Mouse (Mus musculus): Measurements from ENCODE around the gene Mfsd4b4. TPM values are rescaled to one million over a fixed set of nuclear protein-coding genes. Genes with fewer than 3 reads are reported as not detected.
"Not testable (repeated sequence)": the region's sequence is repeated elsewhere in the genome, so short reads cannot be mapped to it uniquely, and the experiment has no call there.

Mfsd4b4 gene
- polyA plus RNA-seq (2016; fragmentation: Nextera tagmentation; extraction: Ambion mirVana): 6.0 and 6.1 TPM in 2 replicates

GRCm38 (mm10) chr10:39898874-39899371, at the start of gene Mfsd4b4:
TSS of gene Mfsd4b4 (minus strand) at chr10:39899238.
- under 1% methylated on average over 41 of the region's 41 CpGs for WGBS
- H3K4me2 ChIP-seq (replicated peaks): peak within 1 kb of the TSS; percentile 80
- peaks cover 8% of the 10 kb centered on the region for H3K4me1 ChIP-seq
- peak within 1 kb of the TSS; percentile 69 for H3K4me3 ChIP-seq
- no peaks in the 10 kb centered on the region for H3K36me3 ChIP-seq
- peak; percentile 98 for ATAC-seq (ENCODE audit: low FRiP score)
- H3K27me3 ChIP-seq: no peaks in the 10 kb centered on the region
- H3K9me3 ChIP-seq (replicated peaks): no peaks in the 10 kb centered on the region
- peak within 1 kb of the TSS; percentile 79 for H3K27ac ChIP-seq
- H3K9ac ChIP-seq: peak within 1 kb of the TSS; percentile 85

- WGBS: 69% methylated on average over 3 of the region's 3 CpGs
- not testable (repeated sequence) for H3K4me2 ChIP-seq (replicated peaks)
These were observed 48.2 kb upstream of the Mfsd4b4 start for GRCm38 (mm10) chr10:39947195-39947594.

GRCm38 (mm10) chr10:39936553-39936952, 37.5 kb upstream of the Mfsd4b4 start:
- Histone ChIP-seq H3K4me1 (no peaks in the 10 kb centered on the region), H3K4me3 (no peak overlapping the region), H3K9ac (no peak overlapping the region), H3K4me2 (replicated peaks) (no peak overlapping the region), H3K9me3 (replicated peaks) (no peaks in the 10 kb centered on the region), H3K27me3 (no peaks in the 10 kb centered on the region), H3K36me3 (no peaks in the 10 kb centered on the region), H3K27ac (no peak overlapping the region)
- 80% methylated on average over 7 of the region's 7 CpGs for WGBS
- ATAC-seq (ENCODE audit: low FRiP score): no peak

More at GRCm38 (mm10) chr10:39947195-39947594, 48.2 kb upstream of the Mfsd4b4 start:
- H3K27me3 ChIP-seq; H3K36me3 ChIP-seq; H3K4me3 ChIP-seq; H3K27ac ChIP-seq; H3K9me3 ChIP-seq (replicated peaks); H3K9ac ChIP-seq; H3K4me1 ChIP-seq; ATAC-seq (ENCODE audit: low FRiP score): not testable (repeated sequence)

- peaks cover 21% of the 10 kb centered on the region for H3K27me3 ChIP-seq
- no peak within 1 kb of the TSS for H3K27ac ChIP-seq
- H3K4me1 ChIP-seq: peaks cover 8% of the 10 kb centered on the region
- H3K36me3 ChIP-seq: no peaks in the 10 kb centered on the region
- H3K4me2 ChIP-seq (replicated peaks): peak within 1 kb of the TSS; percentile 91
- H3K9ac ChIP-seq: peak within 1 kb of the TSS; percentile 62
- H3K4me3 ChIP-seq: peak within 1 kb of the TSS; percentile 48
- no peaks in the 10 kb centered on the region for H3K9me3 ChIP-seq (replicated peaks)
- peak; percentile 35 for ATAC-seq (ENCODE audit: low FRiP score)
- 1% methylated on average over 40 of the region's 41 CpGs for WGBS
These were observed 27.6 kb upstream of the Mfsd4b4 start, which contains the start of gene Mfsd4b2 for GRCm38 (mm10) chr10:39926616-39927139. TSS of gene Mfsd4b2 (minus strand) at chr10:39926923.

- ATAC-seq (ENCODE audit: low FRiP score); H3K27ac ChIP-seq; H3K4me3 ChIP-seq; H3K9ac ChIP-seq; H3K9me3 ChIP-seq (replicated peaks); H3K4me2 ChIP-seq (replicated peaks); H3K36me3 ChIP-seq; H3K4me1 ChIP-seq: not testable (repeated sequence)
- 77% methylated on average over 8 of the region's 8 CpGs for WGBS
- peaks cover 21% of the 10 kb centered on the region for H3K27me3 ChIP-seq
These were observed 25.5 kb upstream of the Mfsd4b4 start for GRCm38 (mm10) chr10:39924556-39924955.

- no peak for ATAC-seq (ENCODE audit: low FRiP score)
These were observed 13.6 kb upstream of the Mfsd4b4 start for GRCm38 (mm10) chr10:39912616-39913015.

GRCm38 (mm10) chr10:39908768-39909441, 9.9 kb upstream of the Mfsd4b4 start:
- H3K9ac ChIP-seq: no peak overlapping the region
- no peak for ATAC-seq (ENCODE audit: low FRiP score)
- 76% methylated on average over 13 of the region's 13 CpGs for WGBS
- no peaks in the 10 kb centered on the region for H3K36me3 ChIP-seq
- H3K4me1 ChIP-seq: no peaks in the 10 kb centered on the region
- H3K27ac ChIP-seq: no peak overlapping the region
- H3K4me2 ChIP-seq (replicated peaks): no peak overlapping the region
- no peaks in the 10 kb centered on the region for H3K27me3 ChIP-seq
- no peaks in the 10 kb centered on the region for H3K9me3 ChIP-seq (replicated peaks)
- H3K4me3 ChIP-seq: no peak overlapping the region

More at GRCm38 (mm10) chr10:39912616-39913015, 13.6 kb upstream of the Mfsd4b4 start:
- Histone ChIP-seq H3K27me3 (no peaks in the 10 kb centered on the region), H3K4me3 (no peak overlapping the region), H3K9me3 (replicated peaks) (no peaks in the 10 kb centered on the region), H3K27ac (no peak overlapping the region), H3K4me1 (no peaks in the 10 kb centered on the region), H3K4me2 (replicated peaks) (no peak overlapping the region), H3K9ac (no peak overlapping the region), H3K36me3 (no peaks in the 10 kb centered on the region)

- Histone ChIP-seq H3K9ac (no peak overlapping the region), H3K4me1 (no peaks in the 10 kb centered on the region), H3K36me3 (no peaks in the 10 kb centered on the region), H3K9me3 (replicated peaks) (no peaks in the 10 kb centered on the region), H3K27me3 (no peaks in the 10 kb centered on the region), H3K4me3 (no peak overlapping the region), H3K27ac (no peak overlapping the region), H3K4me2 (replicated peaks) (no peak overlapping the region)
- no peak for ATAC-seq (ENCODE audit: low FRiP score)
- WGBS: 82% methylated on average over 10 of the region's 10 CpGs
These were observed 8.0 kb upstream of the Mfsd4b4 start for GRCm38 (mm10) chr10:39906799-39907658.

GRCm38 (mm10) chr10:39904191-39904590, 5.2 kb upstream of the Mfsd4b4 start:
- Histone ChIP-seq H3K4me1 (no peaks in the 10 kb centered on the region), H3K4me3 (no peak overlapping the region), H3K9me3 (replicated peaks) (no peaks in the 10 kb centered on the region), H3K27ac (no peak overlapping the region), H3K27me3 (no peaks in the 10 kb centered on the region), H3K4me2 (replicated peaks) (no peak overlapping the region), H3K9ac (no peak overlapping the region), H3K36me3 (no peaks in the 10 kb centered on the region)
- WGBS: 77% methylated on average over 3 of the region's 3 CpGs
- ATAC-seq (ENCODE audit: low FRiP score): no peak

GRCm38 (mm10) chr10:39896503-39896902, 2.5 kb downstream of the Mfsd4b4 start:
- H3K36me3 ChIP-seq: peaks cover 2% of the 10 kb centered on the region; the same call in 1 of the 2 replicates
- peaks cover 8% of the 10 kb centered on the region for H3K4me1 ChIP-seq
- no peaks in the 10 kb centered on the region for H3K27me3 ChIP-seq
- no peak overlapping the region for H3K27ac ChIP-seq
- H3K9me3 ChIP-seq (replicated peaks): no peaks in the 10 kb centered on the region
- no peak overlapping the region for H3K4me2 ChIP-seq (replicated peaks)
- H3K4me3 ChIP-seq: no peak overlapping the region
- H3K9ac ChIP-seq: no peak overlapping the region
- no peak for ATAC-seq (ENCODE audit: low FRiP score)
- 84% methylated on average over 5 of the region's 5 CpGs for WGBS

GRCm38 (mm10) chr10:39893702-39894697, 5.0 kb downstream of the Mfsd4b4 start:
- WGBS: 72% methylated on average over 10 of the region's 11 CpGs
- no peak overlapping the region for H3K4me2 ChIP-seq (replicated peaks)
- H3K27ac ChIP-seq: no peak overlapping the region
- peaks cover 8% of the 10 kb centered on the region for H3K4me1 ChIP-seq
- H3K4me3 ChIP-seq: no peak overlapping the region
- no peak overlapping the region for H3K9ac ChIP-seq
- peaks cover 6% of the 10 kb centered on the region; the same call in 1 of the 2 replicates for H3K36me3 ChIP-seq
- ATAC-seq (ENCODE audit: low FRiP score): no peak
- H3K9me3 ChIP-seq (replicated peaks): no peaks in the 10 kb centered on the region
- no peaks in the 10 kb centered on the region for H3K27me3 ChIP-seq

All from hindbrain, embryonic 12.5 days (tissue).